Mouse (Mus musculus): Measurements from ENCODE around the gene Ces1a. TPM values are rescaled to one million over a fixed set of nuclear protein-coding genes. Genes with fewer than 3 reads are reported as not detected.

The Ces1a gene
- polyA plus RNA-seq, 1 experiment: 0.39 TPM

DNA sequence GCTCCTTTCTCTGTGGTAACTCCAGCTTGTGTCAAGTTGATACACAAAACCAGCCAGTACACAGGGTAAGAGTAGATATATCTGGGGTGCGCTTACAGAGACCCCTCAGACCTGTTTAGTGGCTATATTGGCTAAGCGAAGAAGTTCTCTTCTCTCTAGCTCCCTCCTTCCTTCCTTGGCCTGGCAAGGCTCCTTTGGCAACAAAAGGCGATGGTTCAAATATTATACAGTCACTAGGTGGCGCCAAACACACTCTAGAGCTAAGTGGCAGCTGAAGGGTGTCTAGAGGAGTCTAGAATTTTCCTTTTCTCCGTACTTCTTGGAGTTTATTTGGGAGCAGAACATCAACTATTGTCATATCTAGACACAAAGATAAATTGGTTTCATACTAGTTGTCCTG lies 37.7 kb downstream of the Ces1a start:
- no peak overlapping the region for H3K4me3 ChIP-seq (ENCODE audit: control insufficient read depth, insufficient read depth, low read length)
- no peaks in the 10 kb centered on the region for H3K4me1 ChIP-seq (replicated peaks; ENCODE audit: control insufficient read depth, insufficient read depth, low read length)
- no peak overlapping the region for H3K27ac ChIP-seq (ENCODE audit: control insufficient read depth, insufficient read depth, low read length)
- WGBS: 21% methylated on average over 5 of the region's 5 CpGs
- no peaks in the 10 kb centered on the region for H3K36me3 ChIP-seq (ENCODE audit: control insufficient read depth, insufficient read depth, low read length)
- no peaks in the 10 kb centered on the region for H3K27me3 ChIP-seq (ENCODE audit: control insufficient read depth, insufficient read depth, low read length)
- peak; percentile 14 for DNase-seq
- no peak for TF ChIP-seq POLR2A (IDR thresholded peaks at IDR 0.05; ENCODE audit: control insufficient read depth, extremely low read depth, insufficient read depth, low read length, poor library complexity)
- TF ChIP-seq CTCF (IDR thresholded peaks at IDR 0.05; ENCODE audit: borderline replicate concordance, control insufficient read depth, extremely low read depth, insufficient read depth, low read length, poor library complexity): no peak

DNA sequence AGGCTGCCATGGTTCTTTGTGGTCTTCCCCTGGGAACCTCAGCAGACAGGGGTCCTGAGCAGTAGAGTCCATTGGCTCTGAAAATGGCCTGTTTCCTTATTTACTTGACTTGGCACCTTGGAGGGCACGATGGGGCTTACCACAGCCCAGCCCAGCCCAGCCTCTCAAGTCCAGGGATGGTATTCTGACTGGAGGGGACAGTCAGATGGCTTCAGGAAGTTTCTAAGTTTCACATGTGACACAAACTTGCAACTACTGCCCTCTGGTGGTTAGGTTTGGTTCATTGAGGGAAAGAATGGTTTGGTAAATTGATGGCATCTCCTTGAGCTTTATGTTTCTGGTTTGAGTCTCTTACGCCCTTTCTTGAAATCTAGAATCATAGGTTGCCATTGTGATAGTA lies 49.4 kb downstream of the Ces1a start:
- TF ChIP-seq CTCF (IDR thresholded peaks at IDR 0.05; ENCODE audit: borderline replicate concordance, control insufficient read depth, extremely low read depth, insufficient read depth, low read length, poor library complexity): no peak
- TF ChIP-seq POLR2A (IDR thresholded peaks at IDR 0.05; ENCODE audit: control insufficient read depth, extremely low read depth, insufficient read depth, low read length, poor library complexity): no peak
- 38% methylated on average over 2 of the region's 2 CpGs for WGBS

DNA sequence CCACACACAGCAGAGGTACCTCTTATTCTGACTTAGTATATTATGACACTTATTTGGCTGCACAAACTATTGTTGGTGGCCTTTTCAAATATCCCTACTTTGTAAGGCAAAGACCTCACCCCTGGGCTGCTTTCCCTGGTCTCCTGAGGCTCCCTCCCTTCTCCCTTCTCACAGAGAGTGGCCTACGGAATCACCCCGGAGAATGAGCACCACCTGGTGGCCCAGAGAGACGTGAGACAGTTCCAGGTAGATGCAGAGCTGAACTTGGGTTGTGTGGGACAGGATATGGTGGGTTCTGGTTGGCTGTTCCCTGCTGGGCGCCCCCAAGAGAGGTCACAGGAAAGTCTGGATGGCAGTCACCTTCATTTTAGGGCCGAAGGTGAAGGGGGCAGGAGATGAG lies 51.2 kb downstream of the Ces1a start:
- Histone ChIP-seq H3K36me3 (ENCODE audit: control insufficient read depth, insufficient read depth, low read length) (no peaks in the 10 kb centered on the region), H3K27ac (ENCODE audit: control insufficient read depth, insufficient read depth, low read length) (no peak overlapping the region), H3K27me3 (ENCODE audit: control insufficient read depth, insufficient read depth, low read length) (no peaks in the 10 kb centered on the region), H3K4me3 (ENCODE audit: control insufficient read depth, insufficient read depth, low read length) (no peak overlapping the region), H3K4me1 (replicated peaks; ENCODE audit: control insufficient read depth, insufficient read depth, low read length) (no peaks in the 10 kb centered on the region)
- no peak for DNase-seq
- TF ChIP-seq POLR2A (IDR thresholded peaks at IDR 0.05; ENCODE audit: control insufficient read depth, extremely low read depth, insufficient read depth, low read length, poor library complexity) (no peak), CTCF (IDR thresholded peaks at IDR 0.05; ENCODE audit: borderline replicate concordance, control insufficient read depth, extremely low read depth, insufficient read depth, low read length, poor library complexity) (no peak)
- WGBS: 17% methylated on average over 5 of the region's 5 CpGs

More for the DNA sequence above, 49.4 kb downstream of the Ces1a start:
- peak; percentile 16 for DNase-seq
- Histone ChIP-seq H3K4me3 (ENCODE audit: control insufficient read depth, insufficient read depth, low read length) (no peak overlapping the region), H3K27ac (ENCODE audit: control insufficient read depth, insufficient read depth, low read length) (no peak overlapping the region), H3K4me1 (replicated peaks; ENCODE audit: control insufficient read depth, insufficient read depth, low read length) (no peaks in the 10 kb centered on the region), H3K27me3 (ENCODE audit: control insufficient read depth, insufficient read depth, low read length) (no peaks in the 10 kb centered on the region), H3K36me3 (ENCODE audit: control insufficient read depth, insufficient read depth, low read length) (no peaks in the 10 kb centered on the region)

DNA sequence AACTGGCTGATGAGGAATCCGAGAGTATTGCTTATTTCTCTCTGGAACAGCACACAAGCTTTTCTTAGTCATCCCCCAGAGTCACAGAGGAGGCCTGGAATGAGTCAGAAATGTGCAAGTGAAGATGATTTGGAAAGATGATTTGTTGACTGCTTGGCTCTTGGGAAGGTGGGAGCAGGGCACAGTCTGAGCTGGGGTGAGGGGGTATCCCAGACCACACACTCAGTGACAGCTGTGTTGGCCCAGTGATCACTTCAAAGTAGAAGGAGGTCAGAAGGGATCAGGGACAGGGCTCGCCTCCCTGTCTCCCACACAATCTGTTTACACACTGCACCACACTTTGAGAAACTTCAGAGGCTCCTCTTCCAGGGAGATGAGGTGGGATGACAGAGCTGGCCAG lies 63.6 kb downstream of the Ces1a start:
- 75% methylated on average over 2 of the region's 2 CpGs for WGBS
- no peak for DNase-seq

DNA sequence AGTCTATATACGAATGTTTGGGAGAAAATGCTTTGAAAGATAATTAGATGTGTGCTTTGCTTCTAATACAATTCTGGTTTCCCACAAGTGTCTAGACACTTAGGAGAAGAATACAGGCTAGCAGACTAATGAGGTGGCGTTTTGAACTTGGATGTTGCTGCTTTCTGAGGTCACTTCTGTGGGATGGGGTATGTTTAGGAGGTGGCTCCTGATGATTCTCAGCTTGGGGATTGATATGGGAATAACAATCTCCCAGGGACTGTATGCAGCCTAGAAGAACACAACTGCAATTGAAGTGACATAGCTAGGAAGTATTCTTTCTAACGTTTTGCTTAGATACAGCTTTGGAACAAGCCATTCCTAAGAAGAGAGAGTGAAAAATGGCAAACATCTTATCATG lies 65.5 kb downstream of the Ces1a start:
- TF ChIP-seq POLR2A (IDR thresholded peaks at IDR 0.05; ENCODE audit: control insufficient read depth, extremely low read depth, insufficient read depth, low read length, poor library complexity) (no peak), CTCF (IDR thresholded peaks at IDR 0.05; ENCODE audit: borderline replicate concordance, control insufficient read depth, extremely low read depth, insufficient read depth, low read length, poor library complexity) (no peak)
- H3K4me1 ChIP-seq (replicated peaks; ENCODE audit: control insufficient read depth, insufficient read depth, low read length): no peaks in the 10 kb centered on the region
- no peak for DNase-seq
- no peak overlapping the region for H3K4me3 ChIP-seq (ENCODE audit: control insufficient read depth, insufficient read depth, low read length)
- no peaks in the 10 kb centered on the region for H3K27me3 ChIP-seq (ENCODE audit: control insufficient read depth, insufficient read depth, low read length)
- 86% methylated on average over 3 of the region's 3 CpGs for WGBS
- H3K36me3 ChIP-seq (ENCODE audit: control insufficient read depth, insufficient read depth, low read length): no peaks in the 10 kb centered on the region
- no peak overlapping the region for H3K27ac ChIP-seq (ENCODE audit: control insufficient read depth, insufficient read depth, low read length)

More for the DNA sequence above, 63.6 kb downstream of the Ces1a start:
- TF ChIP-seq CTCF (IDR thresholded peaks at IDR 0.05; ENCODE audit: borderline replicate concordance, control insufficient read depth, extremely low read depth, insufficient read depth, low read length, poor library complexity) (no peak), POLR2A (IDR thresholded peaks at IDR 0.05; ENCODE audit: control insufficient read depth, extremely low read depth, insufficient read depth, low read length, poor library complexity) (no peak)
- H3K4me3 ChIP-seq (ENCODE audit: control insufficient read depth, insufficient read depth, low read length): no peak overlapping the region
- no peaks in the 10 kb centered on the region for H3K27me3 ChIP-seq (ENCODE audit: control insufficient read depth, insufficient read depth, low read length)
- no peaks in the 10 kb centered on the region for H3K36me3 ChIP-seq (ENCODE audit: control insufficient read depth, insufficient read depth, low read length)
- no peak overlapping the region for H3K27ac ChIP-seq (ENCODE audit: control insufficient read depth, insufficient read depth, low read length)
- H3K4me1 ChIP-seq (replicated peaks; ENCODE audit: control insufficient read depth, insufficient read depth, low read length): no peaks in the 10 kb centered on the region

DNA sequence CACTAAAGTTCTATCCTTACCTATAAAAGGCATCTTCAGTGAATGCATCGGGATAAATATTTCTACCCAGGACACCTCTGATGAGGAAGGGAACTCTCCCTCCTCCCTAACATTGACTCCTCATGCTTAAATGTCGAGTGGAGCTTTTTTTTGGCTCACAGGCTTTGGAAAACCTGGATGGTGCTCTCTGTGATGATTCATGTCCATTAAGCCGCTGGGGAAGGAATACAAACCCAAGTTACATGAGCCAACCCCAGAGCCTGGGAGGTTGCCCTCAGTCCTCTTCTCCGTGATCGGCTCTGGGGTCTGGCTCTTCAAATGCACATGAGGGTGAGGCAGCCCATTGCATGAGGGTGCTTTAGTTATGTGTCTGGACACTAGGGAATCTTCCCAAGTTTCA lies 71.3 kb downstream of the Ces1a start:
- WGBS: 89% methylated on average over 5 of the region's 5 CpGs
- Histone ChIP-seq H3K27ac (ENCODE audit: control insufficient read depth, insufficient read depth, low read length) (no peak overlapping the region), H3K4me3 (ENCODE audit: control insufficient read depth, insufficient read depth, low read length) (no peak overlapping the region), H3K36me3 (ENCODE audit: control insufficient read depth, insufficient read depth, low read length) (no peaks in the 10 kb centered on the region), H3K4me1 (replicated peaks; ENCODE audit: control insufficient read depth, insufficient read depth, low read length) (no peaks in the 10 kb centered on the region), H3K27me3 (ENCODE audit: control insufficient read depth, insufficient read depth, low read length) (no peaks in the 10 kb centered on the region)
- DNase-seq: no peak
- TF ChIP-seq CTCF (IDR thresholded peaks at IDR 0.05; ENCODE audit: borderline replicate concordance, control insufficient read depth, extremely low read depth, insufficient read depth, low read length, poor library complexity) (no peak), POLR2A (IDR thresholded peaks at IDR 0.05; ENCODE audit: control insufficient read depth, extremely low read depth, insufficient read depth, low read length, poor library complexity) (no peak)

- H3K4me1 ChIP-seq (replicated peaks; ENCODE audit: control insufficient read depth, insufficient read depth, low read length): no peaks in the 10 kb centered on the region
- 85% methylated on average over 5 of the region's 5 CpGs for WGBS
- no peak overlapping the region for H3K27ac ChIP-seq (ENCODE audit: control insufficient read depth, insufficient read depth, low read length)
- H3K36me3 ChIP-seq (ENCODE audit: control insufficient read depth, insufficient read depth, low read length): no peaks in the 10 kb centered on the region
- no peak for DNase-seq
- no peak overlapping the region for H3K4me3 ChIP-seq (ENCODE audit: control insufficient read depth, insufficient read depth, low read length)
- H3K27me3 ChIP-seq (ENCODE audit: control insufficient read depth, insufficient read depth, low read length): no peaks in the 10 kb centered on the region
- no peak for TF ChIP-seq POLR2A (IDR thresholded peaks at IDR 0.05; ENCODE audit: control insufficient read depth, extremely low read depth, insufficient read depth, low read length, poor library complexity)
- TF ChIP-seq CTCF (IDR thresholded peaks at IDR 0.05; ENCODE audit: borderline replicate concordance, control insufficient read depth, extremely low read depth, insufficient read depth, low read length, poor library complexity): no peak
Measured at GRCm38 (mm10) chr8:92972949-92973348, 75.0 kb downstream of the Ces1a start.

Other genes starting within 250 kb of the Ces1a start
- gene Mmp2, start 220.9 kb downstream of the Ces1a start, polyA plus RNA-seq (2012; rRNA removed): 41.5 and 55.9 TPM in 2 replicates
- 11.6 and 14.2 TPM in 2 replicates for gene Lpcat2, start 192.9 kb downstream of the Ces1a start, polyA plus RNA-seq (2012; rRNA removed)
- gene Capns2, start 146.8 kb downstream of the Ces1a start, polyA plus RNA-seq (2012; rRNA removed): 0.22 and 0.66 TPM in 2 replicates
- gene Slc6a2, start 88.1 kb downstream of the Ces1a start, polyA plus RNA-seq (2012; rRNA removed): 0.18 and 0.34 TPM in 2 replicates
- gene Ces1b, start 31.8 kb upstream of the Ces1a start, polyA plus RNA-seq (2012; rRNA removed): 0.56 and 0.73 TPM in 2 replicates
- gene Ces1c, start 83.1 kb upstream of the Ces1a start, polyA plus RNA-seq (2012; rRNA removed): 0.27 and 3.4 TPM in 2 replicates
- gene Ces1d, start 149.6 kb upstream of the Ces1a start, polyA plus RNA-seq (2012; rRNA removed): 94.3 and 110 TPM in 2 replicates
- gene Ces1e, start 181.4 kb upstream of the Ces1a start, polyA plus RNA-seq (2012; rRNA removed): 0.19 and 0.27 TPM in 2 replicates
- gene Ces1f, start 231.6 kb upstream of the Ces1a start, polyA plus RNA-seq (2012; rRNA removed): 2.8 and 3.0 TPM in 2 replicates